Mouse (Mus musculus) layer of hippocampus, adult 8-10 months (tissue): ENCODE measurements around the gene Fam20b. TPM values are rescaled to one million over a fixed set of nuclear protein-coding genes. Genes with fewer than 3 reads are reported as not detected.

Experiments used
- DNase-seq, 2 experiments: peaks; one replicate each; pipeline ENCODE4 v3.0.0; 2022; ENCODE audit warnings: low spot score in 2 of 2
- total RNA-seq, 4 experiments: library from RNA; stranded (reverse); gene quantifications; 2 replicates each; pipeline ENCODE4 v1.2.4; 2022

Gene Fam20b
- total RNA-seq, 4 experiments from 2014 or later, result 70.3 to 84.4 (median 79.3) TPM

DNA sequence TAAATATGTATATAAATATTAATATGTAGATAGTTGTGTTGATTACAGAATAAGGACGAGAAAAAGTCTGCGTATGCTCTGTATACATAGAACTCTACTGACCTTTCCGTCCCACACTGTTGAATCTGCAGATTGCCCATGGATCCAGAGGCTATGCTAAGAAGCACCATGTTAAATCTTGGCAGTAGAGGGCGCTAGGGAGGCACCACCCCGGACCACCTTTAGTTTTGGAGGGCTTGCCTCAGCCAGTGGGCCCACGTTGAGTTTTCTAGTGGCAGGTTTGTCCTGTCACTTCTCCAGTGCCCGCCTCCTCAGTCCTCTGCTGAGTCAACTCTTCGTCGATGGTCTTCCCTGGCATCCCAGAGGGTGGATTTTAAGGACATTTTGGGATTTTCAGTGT lies 11.9 kb upstream of the Fam20b start:
- no peak for DNase-seq

DNA sequence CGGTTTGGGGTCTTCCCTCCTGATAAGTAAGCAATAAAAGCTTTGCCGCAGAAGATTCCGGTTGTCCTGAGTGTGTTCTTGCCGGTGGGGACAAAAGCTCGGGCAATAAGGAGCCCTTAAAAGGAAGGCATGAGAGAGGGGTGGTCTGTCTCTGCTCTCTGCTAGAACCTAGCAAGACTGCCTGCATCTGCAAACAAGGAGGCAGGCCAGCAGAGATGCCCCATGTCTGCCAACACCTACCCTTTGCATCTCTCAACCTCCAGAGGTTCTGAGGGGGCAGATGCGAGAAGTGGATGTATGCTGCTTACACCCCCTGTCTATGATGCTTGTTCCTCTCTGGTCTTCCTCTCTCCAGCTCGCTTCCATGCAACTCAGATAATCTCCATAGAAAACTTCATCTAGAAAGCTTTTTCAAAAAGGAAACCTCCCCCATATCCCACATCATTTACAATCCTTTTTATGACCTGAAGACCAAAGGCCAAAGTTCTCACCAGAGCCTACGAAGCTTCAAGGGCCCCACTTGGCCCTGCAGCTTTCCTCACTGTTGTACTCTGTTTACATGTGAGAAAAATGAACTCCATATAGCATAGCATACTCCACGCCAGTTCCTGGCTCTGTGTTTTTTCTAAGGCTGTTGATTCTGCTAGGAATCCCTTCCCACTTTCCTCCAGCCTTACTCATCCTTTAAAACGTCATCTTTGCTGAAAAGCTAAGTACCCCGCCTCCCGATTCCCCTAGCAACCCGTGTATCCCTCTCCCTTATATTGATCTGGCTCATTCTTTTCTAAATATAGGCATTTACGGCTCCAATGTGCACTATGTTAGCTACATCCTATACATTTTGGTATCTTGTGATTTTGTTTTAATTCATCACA lies 8.6 kb upstream of the Fam20b start:
- no peak for DNase-seq

DNA sequence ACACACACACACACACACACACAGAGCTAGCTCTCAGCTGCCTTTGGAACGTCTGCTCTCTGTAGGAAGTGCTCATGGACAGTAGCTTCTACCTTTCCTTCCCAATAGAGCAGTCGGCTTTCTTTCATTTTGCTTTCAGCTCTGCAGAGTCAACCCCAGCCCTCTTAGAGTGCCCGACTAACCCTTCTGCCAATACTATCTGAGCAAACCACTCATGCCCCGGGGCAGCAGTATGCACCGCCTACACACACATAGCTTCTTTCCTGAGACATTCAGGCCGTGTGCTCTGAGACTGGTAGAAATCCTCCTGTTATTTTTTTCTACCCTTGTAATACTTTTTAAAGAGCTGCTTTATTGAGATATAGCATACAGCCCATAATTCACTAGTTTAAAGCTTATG lies 3.2 kb upstream of the Fam20b start:
- DNase-seq, result no peak

DNA sequence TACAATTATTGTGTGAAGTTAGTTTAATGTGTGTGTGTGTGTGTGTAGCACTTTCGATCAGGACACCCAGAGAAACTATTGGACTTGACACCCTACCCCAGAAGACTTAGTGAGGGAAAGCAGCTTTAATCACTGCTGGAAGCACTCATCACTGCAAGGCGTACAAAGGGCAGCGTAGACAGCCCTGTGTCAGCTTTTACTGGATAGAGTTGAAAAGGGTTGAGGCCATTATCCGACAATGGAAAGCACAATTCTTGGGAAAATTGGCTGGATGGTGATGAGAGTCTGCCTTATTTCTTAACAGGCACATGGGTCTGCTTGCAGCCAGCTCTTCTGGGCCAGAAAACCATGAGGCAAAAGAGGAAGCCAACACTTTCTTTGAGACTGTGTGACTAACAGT lies 1.2 kb upstream of the Fam20b start:
- DNase-seq, result no peak

DNA sequence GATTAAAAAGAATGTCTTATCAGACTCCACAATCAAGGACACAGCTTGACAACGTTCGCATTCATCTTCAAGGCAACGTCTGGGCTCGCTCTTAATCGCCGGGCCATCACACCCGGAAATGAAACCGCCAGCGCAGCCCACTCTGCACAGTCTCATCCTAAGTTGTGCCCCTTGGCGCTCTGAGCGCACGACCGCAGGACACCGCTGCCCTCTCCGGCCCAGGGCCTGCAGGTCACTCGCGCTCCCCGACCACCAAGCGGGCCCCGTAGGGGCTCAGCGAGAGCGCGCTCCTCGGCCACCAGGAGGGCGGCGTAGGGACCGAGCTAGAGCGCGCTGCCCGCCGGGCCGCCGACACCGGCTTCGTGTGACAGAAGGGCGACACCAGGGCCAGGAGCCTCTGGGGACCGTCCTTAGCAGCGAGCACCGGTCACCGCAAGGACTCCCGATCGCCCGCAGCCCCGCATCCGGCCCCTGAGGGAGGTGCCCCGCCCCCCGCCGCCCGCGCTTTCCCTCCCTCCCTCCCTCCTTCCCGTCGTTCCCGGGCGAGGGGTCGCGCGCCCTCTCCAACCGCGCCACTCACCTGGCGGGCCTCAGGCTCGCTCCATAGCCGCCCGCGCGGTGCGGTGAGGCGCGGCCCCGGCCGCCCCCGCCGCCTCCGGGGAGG lies 468 bp downstream of the Fam20b start:
- peak in 1 of 2 experiments; percentile 32 for DNase-seq

DNA sequence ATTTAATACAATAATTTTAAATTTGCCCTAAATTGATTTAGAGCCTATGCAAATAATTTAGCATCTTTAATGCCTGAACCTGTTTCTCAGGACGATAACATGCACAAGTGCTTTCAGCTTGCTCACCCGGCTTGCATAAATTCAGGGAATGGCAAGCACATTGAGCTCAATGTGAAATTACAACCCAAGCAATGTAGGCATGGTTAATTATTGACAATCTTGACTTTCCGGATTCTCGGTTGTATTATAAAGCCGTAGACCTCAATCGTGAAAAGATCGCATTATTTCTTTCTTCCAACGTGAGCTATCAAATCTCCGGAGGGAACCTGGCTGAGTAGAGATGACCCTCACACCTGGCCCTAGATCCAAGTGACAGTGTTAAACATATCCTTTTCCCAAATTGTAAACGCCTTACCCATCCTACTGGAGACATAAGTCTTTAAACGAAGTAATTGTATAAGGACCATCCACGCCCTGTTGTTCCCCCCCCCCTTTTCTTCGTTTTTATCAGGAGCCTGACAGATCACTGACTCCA lies 1.1 kb downstream of the Fam20b start:
- no peak for DNase-seq

DNA sequence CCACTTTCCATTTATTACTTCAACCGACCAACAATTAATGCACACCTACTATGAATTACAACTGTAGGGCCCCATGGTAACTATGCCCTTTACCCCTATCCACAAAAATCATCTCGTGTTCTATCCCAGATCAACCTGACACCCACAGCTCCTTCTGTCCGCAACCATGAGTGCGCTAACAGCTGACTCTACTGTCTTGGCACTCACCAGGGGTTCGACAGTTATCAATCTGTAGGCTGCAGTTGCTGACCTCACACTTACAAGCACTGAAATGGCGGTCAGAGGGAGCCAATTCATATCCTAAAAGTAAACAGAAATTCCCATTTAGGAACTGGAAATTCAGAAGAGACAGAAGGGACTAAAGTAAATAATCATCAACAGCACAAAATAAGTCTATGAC lies 2.2 kb downstream of the Fam20b start:
- no peak for DNase-seq

DNA sequence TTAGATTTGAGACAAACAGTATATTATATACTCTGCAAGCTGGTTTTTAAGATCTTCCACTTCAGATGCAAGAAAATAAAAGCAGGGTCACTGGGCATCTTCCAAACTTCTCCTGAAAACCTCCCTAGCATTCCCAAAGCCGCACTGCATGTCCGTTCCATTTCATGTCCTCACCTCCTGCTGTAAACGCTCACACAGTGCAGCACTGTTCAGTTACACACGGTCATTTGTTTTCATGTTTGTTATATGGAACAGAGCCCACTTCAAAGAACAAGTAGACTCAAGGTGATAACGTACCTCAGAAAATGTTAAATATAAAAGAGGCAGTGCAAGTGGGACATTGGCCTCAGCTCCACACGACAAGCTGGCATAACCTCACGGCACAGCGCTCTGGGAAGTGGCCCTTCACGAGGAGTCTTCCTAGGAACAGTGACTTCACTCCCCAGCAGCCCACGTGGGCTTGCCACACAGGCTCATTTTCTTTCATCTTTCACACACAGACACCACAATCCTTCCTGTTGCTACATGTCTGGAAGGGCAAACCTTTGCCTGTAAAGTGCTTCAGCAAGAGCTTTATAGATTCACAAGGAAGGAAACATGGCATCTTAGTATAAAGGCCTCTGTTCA lies 8.3 kb downstream of the Fam20b start:
- no peak for DNase-seq

DNA sequence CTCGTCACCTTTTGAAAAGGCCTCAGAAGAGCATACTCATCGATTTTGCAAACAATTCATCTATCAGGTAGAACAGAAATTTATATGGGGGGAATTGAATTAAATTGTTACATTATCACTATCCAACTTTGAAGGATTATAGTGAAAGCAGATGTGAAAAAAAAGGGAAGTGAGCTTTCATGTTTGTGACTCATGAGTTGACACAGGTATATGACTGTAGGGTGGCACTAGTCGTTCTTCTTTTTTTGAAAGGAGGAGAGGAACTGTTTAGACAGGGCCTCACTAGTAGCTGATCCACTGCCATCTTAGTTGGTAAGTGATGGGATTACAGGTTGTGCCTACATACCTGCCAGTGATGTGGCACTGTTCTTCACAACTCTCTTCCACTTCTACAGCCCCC lies 10.2 kb downstream of the Fam20b start:
- no peak for DNase-seq

DNA sequence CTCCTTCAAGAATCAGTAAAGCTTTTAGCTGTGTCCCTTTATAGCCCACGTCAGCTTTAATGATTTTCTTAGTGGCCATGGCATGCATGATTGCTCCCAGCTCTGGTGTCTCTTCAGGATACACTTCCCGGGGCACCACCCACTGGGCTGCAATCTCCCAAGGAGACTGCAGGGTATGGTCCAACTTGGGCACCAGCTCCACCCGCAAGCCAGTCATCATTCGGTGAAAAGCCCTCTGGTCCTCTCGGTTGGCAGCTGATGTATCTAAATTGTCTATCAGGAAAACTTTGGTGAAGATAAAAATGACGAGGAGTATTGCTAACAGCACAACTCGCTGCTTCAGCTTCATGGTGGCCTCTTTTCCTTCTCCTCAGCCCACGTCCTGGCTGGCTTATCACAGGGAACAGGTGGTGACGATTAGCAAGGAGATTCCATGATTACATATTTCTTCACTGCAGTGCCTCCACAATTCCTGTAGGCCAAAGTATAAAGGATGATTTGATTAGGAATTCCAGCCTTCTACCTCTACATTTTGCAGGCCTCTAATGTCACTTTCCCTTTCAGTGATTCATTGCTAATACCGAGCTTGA lies 13.1 kb downstream of the Fam20b start:
- no peak for DNase-seq

DNA sequence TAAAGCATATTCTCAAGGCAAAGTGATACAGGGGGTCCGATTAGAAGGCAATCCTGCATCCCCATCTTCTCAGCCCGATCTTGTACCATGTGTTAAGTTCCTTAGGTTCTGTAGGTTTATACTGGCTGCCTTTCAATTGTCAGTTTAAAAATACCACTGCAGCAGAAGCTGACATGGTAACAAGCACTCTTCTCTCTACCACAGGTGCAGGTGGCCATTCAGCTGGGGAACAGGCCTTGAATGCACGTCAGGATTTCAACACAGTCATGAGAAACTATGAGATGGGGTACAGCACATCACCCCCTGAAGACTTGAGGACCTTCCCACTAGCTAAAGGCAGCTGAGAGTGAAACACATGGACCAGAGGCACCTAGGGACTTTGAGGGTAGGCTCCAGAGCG lies 15.4 kb downstream of the Fam20b start:
- no peak for DNase-seq

DNA sequence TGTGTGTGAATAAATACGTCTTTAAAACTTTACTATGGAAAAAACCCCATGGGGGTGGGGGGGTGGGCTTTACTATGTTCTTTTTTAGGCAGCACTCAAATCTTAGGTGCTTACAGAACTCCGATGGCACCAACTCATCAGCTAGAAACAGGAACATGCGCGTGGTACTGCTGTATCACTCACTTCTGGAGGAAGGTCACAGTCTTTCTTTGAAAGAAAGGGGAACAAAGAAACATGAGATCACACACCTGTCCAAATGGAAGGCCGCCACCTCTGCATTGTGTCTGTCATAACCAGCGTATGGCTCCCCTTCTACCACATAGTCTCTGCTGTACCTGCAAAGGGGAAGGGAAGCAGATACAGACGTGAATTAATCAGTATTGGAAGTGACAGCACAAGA lies 16.7 kb downstream of the Fam20b start:
- DNase-seq, result no peak

DNA sequence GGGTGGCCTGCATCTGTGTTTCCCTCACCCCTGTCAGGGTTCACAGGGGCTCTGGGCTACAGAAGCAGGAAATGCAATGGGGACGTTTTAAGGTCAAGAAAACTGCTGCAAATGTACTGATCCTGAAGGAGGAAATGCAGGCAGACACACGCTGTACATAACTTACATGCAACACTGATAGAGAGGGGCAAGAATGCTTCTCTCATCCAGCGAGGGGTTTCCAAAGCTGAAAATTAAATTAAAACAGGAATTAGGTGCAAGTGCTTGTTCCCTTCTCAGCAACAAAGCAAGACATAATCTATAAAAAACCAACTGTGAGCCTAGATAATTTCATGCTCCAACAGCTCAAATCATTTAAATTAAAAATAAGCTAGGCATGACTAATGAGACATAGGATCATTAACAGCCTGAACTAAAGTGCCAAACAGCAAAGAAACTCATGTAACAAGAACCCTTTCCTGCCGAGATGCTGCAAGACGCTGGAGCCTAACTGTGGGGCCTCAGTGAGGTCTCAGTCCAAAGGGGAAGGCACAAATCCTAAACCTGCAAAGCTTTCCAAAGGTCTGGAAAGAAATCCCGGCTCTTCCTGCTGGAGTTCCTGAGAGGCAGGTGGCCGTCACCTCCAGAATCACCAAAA lies 32.7 kb downstream of the Fam20b start:
- no peak for DNase-seq

DNA sequence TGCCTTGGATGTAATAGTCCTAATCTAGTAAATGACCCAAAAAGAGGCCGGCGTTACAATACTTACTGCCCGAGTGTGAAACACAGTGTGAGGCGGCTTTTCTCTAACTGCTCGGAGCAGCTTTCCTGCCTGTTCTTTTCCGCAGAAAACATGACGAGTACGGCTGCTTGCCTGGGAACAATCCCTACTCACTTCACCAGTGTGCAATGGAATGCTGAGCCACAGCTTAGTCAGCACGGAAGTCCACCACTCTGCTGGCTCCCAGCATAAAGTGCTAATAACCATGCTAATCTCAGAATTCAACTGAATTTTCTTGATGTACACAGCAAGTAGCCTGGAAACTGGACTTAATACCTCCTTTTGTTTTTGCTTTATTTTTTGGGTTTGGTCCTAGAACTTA lies 39.3 kb downstream of the Fam20b start:
- no peak for DNase-seq

DNA sequence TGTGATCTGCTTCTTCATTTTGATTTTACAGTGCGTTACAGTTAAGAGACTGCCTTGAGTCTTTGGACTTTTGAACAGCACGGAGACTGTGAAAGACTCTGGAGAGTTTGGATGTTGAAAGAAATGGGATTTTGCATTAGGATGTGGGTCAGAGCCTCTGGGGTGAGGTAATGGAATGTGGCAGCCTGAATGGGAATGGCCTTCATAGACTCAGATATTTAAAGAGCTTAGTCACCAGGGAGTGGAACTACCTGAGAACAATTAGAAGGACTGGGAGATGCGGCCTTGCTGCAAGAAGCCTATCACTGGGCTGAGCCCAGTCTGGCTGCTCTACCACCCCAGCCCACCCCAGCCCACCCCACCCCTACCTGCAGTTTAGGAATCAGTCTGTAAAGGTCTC lies 41.7 kb downstream of the Fam20b start:
- no peak for DNase-seq

DNA sequence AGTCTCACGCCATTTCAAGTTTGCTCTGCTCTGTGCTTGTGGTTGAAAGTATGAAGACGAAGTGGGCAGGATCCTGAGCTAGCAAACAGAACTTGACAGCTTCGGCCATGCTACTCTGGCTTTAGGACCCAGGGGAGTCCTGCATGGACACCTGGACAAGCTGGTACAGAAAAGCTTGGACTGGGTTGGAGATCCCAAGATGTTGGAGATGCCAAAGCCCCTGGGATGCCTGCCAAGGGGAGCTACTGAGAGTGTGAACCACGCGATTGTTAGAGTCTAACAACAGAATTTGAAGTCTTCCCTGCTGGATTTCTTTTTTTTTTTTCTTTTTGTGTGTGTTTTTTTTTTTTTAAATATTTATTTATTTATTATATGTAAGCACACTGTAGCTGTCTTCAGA lies 42.3 kb downstream of the Fam20b start:
- no peak for DNase-seq

DNA sequence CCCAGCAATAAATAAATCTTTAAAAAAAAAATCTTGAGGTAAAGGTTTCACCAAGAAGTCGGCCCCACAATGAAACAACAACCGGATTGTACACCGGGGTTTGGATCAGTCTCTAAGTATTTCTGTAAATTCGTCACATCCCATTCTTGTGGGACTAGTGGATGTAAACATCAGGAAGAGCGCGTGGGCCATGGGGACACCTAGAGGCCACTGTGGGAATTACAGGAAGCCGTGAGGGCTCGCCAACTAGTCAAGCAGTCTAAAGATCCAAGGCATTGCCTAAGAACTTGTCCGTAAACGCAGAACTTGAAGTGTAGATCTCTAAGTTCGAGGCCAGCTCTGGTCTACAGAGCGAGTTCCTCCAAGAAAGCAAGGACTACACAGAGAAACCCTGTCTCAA lies 42.7 kb downstream of the Fam20b start:
- no peak for DNase-seq

DNA sequence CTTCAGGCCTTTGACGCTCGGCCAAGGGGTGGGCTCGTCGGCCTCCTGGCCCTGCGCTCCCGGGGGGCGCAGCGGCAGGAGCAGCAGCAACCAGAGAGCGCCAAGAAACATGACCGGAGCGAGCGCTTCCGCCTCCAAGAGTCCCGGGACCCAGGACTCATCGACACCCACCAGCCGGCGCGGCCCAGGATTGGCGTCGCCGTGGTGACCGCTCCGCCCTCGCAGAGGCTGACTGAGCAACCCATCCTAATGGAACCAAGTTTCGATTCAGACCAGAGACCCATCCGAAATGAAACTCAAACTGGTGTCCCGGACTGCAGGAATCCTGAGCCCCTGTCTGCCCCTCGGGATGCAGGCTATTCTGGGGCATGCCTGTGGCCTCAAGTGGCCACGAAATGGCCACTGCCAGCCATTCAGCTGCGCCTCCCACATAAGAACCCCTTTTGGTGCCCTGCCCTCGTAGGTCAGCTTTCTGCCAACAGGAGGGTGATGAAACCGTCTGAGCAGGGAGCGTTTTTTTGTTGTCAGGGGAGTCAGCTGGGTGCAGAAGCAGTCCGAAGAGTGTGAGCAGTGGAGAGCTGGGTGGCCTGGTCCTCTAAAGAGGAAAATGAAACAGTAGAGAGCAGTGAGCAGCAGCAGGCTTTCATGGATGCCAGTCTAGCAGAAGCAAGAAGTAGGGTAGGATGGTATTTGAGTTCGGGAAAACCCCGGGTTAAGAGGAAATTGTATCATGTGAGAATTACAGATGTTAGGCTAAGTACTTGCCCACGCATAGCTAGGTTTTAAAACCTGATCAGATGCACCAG lies 44.5 kb downstream of the Fam20b start, which contains the start of gene Tor3a:
Gene Tor3a (minus strand): TSS at position 162 of the 806 bp plus-strand sequence.
- DNase-seq, result peak; percentile 51 to 59

DNA sequence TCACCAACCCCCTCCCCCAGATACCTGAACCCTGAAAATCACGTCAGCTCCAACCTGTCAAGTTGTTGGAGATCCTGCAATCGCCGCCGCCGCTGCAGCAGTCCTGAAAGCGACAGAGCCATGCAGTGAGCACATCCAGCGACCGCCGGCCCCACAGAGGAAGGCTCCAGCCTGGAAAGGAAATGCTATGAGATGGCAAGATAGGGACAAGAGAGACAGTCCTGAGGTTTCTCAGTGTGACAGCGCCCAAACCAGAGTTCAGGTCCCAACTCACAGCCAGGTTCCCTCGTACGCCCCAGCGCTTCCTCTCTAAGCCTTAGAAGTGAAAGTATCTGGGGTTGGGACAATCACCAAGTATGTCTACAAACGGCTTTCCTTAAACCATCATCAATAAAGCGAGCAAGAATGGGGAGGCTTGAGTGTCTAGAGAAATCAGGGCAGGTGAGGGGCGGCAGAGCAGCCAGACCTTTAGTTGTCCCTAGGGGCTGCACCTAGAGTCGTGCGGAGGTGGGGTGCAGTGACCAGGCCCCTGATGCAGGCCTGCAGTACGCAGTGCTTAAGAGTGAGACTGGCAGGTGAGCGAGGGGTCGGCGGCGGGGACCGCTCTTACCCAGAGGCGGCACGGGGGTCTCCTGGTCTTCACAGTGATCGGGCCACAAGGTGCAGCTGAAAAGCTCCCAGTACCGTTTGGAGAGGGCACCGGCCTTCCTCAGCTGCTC lies 45.3 kb downstream of the Fam20b start:
- no peak for DNase-seq
